Mouse (Mus musculus) adipocyte (in vitro differentiated cells): Measurements from ENCODE around the gene Il15.

Source experiments
- DNase-seq: peaks from one replicate; pipeline ENCODE4 v3.0.0-alpha.2; 2016; ENCODE audit warnings: low spot score

Il15 gene

GRCm38 (mm10) chr8:82402686-82403330 lies at the start of gene Il15:
TSS of gene Il15 (minus strand) at chr8:82403222.
- DNase-seq: peak; percentile 50

- no peak for DNase-seq
These were observed 41.9 kb upstream of the Il15 start for GRCm38 (mm10) chr8:82444897-82445296.

- no peak for DNase-seq
These were observed 13.7 kb upstream of the Il15 start for GRCm38 (mm10) chr8:82416587-82417340.

GRCm38 (mm10) chr8:82415485-82415884 lies 12.5 kb upstream of the Il15 start:
- no peak for DNase-seq

- no peak for DNase-seq
These were observed 7.1 kb upstream of the Il15 start for GRCm38 (mm10) chr8:82410135-82410534.

- DNase-seq: no peak
These were observed 4.0 kb upstream of the Il15 start for GRCm38 (mm10) chr8:82407060-82407459.

- no peak for DNase-seq
These were observed 1.0 kb upstream of the Il15 start for GRCm38 (mm10) chr8:82404068-82404467.

GRCm38 (mm10) chr8:82402261-82402685 lies 749 bp downstream of the Il15 start:
- DNase-seq: no peak

- no peak for DNase-seq
These were observed 1.5 kb downstream of the Il15 start for GRCm38 (mm10) chr8:82401490-82401889.

GRCm38 (mm10) chr8:82401059-82401458 lies 2.0 kb downstream of the Il15 start:
- no peak for DNase-seq

- no peak for DNase-seq
These were observed 2.6 kb downstream of the Il15 start for GRCm38 (mm10) chr8:82400376-82400775.

- peak; percentile 70 for DNase-seq
These were observed 4.5 kb downstream of the Il15 start for GRCm38 (mm10) chr8:82398546-82398945.

- no peak for DNase-seq
These were observed 11.8 kb downstream of the Il15 start for GRCm38 (mm10) chr8:82391258-82391657.

- peak; percentile 12 for DNase-seq
These were observed 14.6 kb downstream of the Il15 start for GRCm38 (mm10) chr8:82388356-82388902.

- DNase-seq: no peak
These were observed 15.4 kb downstream of the Il15 start for GRCm38 (mm10) chr8:82387614-82388013.

- no peak for DNase-seq
These were observed 17.2 kb downstream of the Il15 start for GRCm38 (mm10) chr8:82385867-82386266.

- DNase-seq: no peak
These were observed 18.4 kb downstream of the Il15 start for GRCm38 (mm10) chr8:82384458-82385234.

GRCm38 (mm10) chr8:82383346-82383745 lies 19.7 kb downstream of the Il15 start:
- DNase-seq: peak; percentile 54

GRCm38 (mm10) chr8:82382316-82382715 lies 20.7 kb downstream of the Il15 start:
- no peak for DNase-seq

GRCm38 (mm10) chr8:82374470-82374869 lies 28.6 kb downstream of the Il15 start:
- no peak for DNase-seq

- no peak for DNase-seq
These were observed 30.2 kb downstream of the Il15 start for GRCm38 (mm10) chr8:82372846-82373245.

GRCm38 (mm10) chr8:82370657-82371056 lies 32.4 kb downstream of the Il15 start:
- no peak for DNase-seq
